Mouse (Mus musculus) layer of hippocampus, adult 18-20 months (tissue): ENCODE results near the gene Muc4. TPM values are rescaled to one million over a fixed set of nuclear protein-coding genes. Genes with fewer than 3 reads are reported as not detected.

ENCODE experiments used
- total RNA-seq, 2 experiments: library from RNA; stranded (reverse); gene quantifications; 2 replicates each; pipeline ENCODE4 v1.2.3; 2021

Gene Muc4
- total RNA-seq, 2 experiments from 2014 or later: not detected

Other genes starting within 250 kb of the Muc4 start
- gene Slc51a, start 248.0 kb upstream of the Muc4 start, total RNA-seq: not detected
- gene Zdhhc19, start 239.6 kb upstream of the Muc4 start, total RNA-seq: not detected
- 10 to 100 TPM; 37.3 to 43.2 TPM for gene Tfrc, start 127.0 kb upstream of the Muc4 start, total RNA-seq
- 100 to 1,000 TPM; 227 to 233 TPM for gene Tnk2, start 92.0 kb upstream of the Muc4 start, total RNA-seq
- gene Muc20, start 61.5 kb downstream of the Muc4 start, total RNA-seq: not detected
- not detected for gene Smbd1, start 74.6 kb downstream of the Muc4 start, total RNA-seq
- 100 to 1,000 TPM; 108 to 113 TPM for gene Fyttd1, start 141.6 kb downstream of the Muc4 start, total RNA-seq
- gene Rubcn, start 141.9 kb downstream of the Muc4 start, total RNA-seq: 10 to 100 TPM; 56.7 to 57.1 TPM
- gene Lrch3, start 178.2 kb downstream of the Muc4 start, total RNA-seq: 10 to 100 TPM; 37.3 to 39.6 TPM